Mouse (Mus musculus): Measurements from ENCODE around the gene Clmp. TPM values are rescaled to one million over a fixed set of nuclear protein-coding genes. Genes with fewer than 3 reads are reported as not detected.

Clmp gene
- polyA plus RNA-seq (2017; shearing (Covaris generic)): 0.07 TPM

GRCm38 (mm10) chr9:40685801-40686420, at the start of gene Clmp:
TSS of gene Clmp (plus strand) at chr9:40685962.

GRCm38 (mm10) chr9:40670313-40670712, 15.4 kb upstream of the Clmp start, which contains the start of gene Gm21915:
TSS of gene Gm21915 (plus strand) at chr9:40670613.

GRCm38 (mm10) chr9:40800675-40801612, 115.2 kb downstream of the Clmp start, which contains the start of gene Hspa8:
TSS of gene Hspa8 (plus strand) at chr9:40800984.

Other genes with a start within 250 kb of the Clmp start
- 90.9 TPM for gene Gramd1b, start 154.6 kb upstream of the Clmp start, polyA plus RNA-seq (2017; shearing (Covaris generic))
- gene Gm21915, start 15.3 kb upstream of the Clmp start, polyA plus RNA-seq (2017; shearing (Covaris generic)): not detected
- gene Hspa8, start 115.0 kb downstream of the Clmp start, polyA plus RNA-seq (2017; shearing (Covaris generic)): 2,673 TPM
- gene Bsx, start 188.2 kb downstream of the Clmp start, polyA plus RNA-seq (2017; shearing (Covaris generic)): not detected